Mouse (Mus musculus) testis, adult 2 months (tissue): ENCODE results near the gene Eef1e1. TPM values are rescaled to one million over a fixed set of nuclear protein-coding genes. Genes with fewer than 3 reads are reported as not detected.
"Not testable (repeated sequence)": the region's sequence is repeated elsewhere in the genome, so short reads cannot be mapped to it uniquely, and the experiment has no call there.

Experiments used
- H3K27ac ChIP-seq: fragments of 200-500 bp; 2 replicates; pipeline ENCODE4 v1.5.1; 2012; ENCODE audit warnings: low read depth, low read length; ENCODE audit not compliant: control insufficient read depth, insufficient read depth
- H3K27me3 ChIP-seq: fragments of 200-500 bp; 2 replicates; pipeline ENCODE4 v1.6.1; 2012; ENCODE audit warnings: mild to moderate bottlenecking, low read length, moderate library complexity; ENCODE audit not compliant: control insufficient read depth, insufficient read depth
- H3K36me3 ChIP-seq: fragments of 200-500 bp; 2 replicates; pipeline ENCODE4 v1.6.1; 2012; ENCODE audit warnings: mild to moderate bottlenecking, low read length; ENCODE audit not compliant: control insufficient read depth, insufficient read depth
- H3K4me1 ChIP-seq: fragments of 200-500 bp; 2 replicates; pipeline ENCODE4 v1.6.1; 2012; ENCODE audit warnings: low read length; ENCODE audit not compliant: control insufficient read depth, insufficient read depth
- H3K4me3 ChIP-seq: fragments of 200-500 bp; 2 replicates; pipeline ENCODE4 v1.5.1; 2012; ENCODE audit warnings: low read depth, mild to moderate bottlenecking, low read length, moderate library complexity, mixed read lengths; ENCODE audit not compliant: control insufficient read depth
- CTCF ChIP-seq: fragments of 200-500 bp; IDR thresholded peaks from 2 replicates; pipeline ENCODE4 v1.5.1; 2012; ENCODE audit warnings: low read depth, mild to moderate bottlenecking, inconsistent platforms, low read length, moderate library complexity; ENCODE audit not compliant: control insufficient read depth, insufficient read depth, insufficient replicate concordance
- POLR2A ChIP-seq: fragments of 200-500 bp; IDR thresholded peaks from 2 replicates; pipeline ENCODE4 v1.6.1; 2012; ENCODE audit warnings: low read depth, mild to moderate bottlenecking, inconsistent platforms, low read length, moderate library complexity; ENCODE audit not compliant: control insufficient read depth
- polyA plus RNA-seq: library from polyadenylated mRNA; depleted of rRNA; stranded (reverse); fragments of >200 nt; gene quantifications from 2 replicates; pipeline ENCODE4 v1.2.3, GENCODE M21; 2012

The Eef1e1 gene
- polyA plus RNA-seq, 1 experiment, result 4.7 TPM

- Histone ChIP-seq H3K36me3 (no peaks in the 10 kb centered on the region), H3K4me3 (no peak overlapping the region), H3K27ac (no peak overlapping the region), H3K4me1 (no peaks in the 10 kb centered on the region), H3K27me3 (no peaks in the 10 kb centered on the region)
- TF ChIP-seq CTCF (no peak), POLR2A (no peak)
These were observed 34.5 kb downstream of the Eef1e1 start for GRCm38 (mm10) chr13:38624292-38624902.

GRCm38 (mm10) chr13:38623296-38623695 lies 35.6 kb downstream of the Eef1e1 start:
- TF ChIP-seq POLR2A, result no peak
- no peak for TF ChIP-seq CTCF

GRCm38 (mm10) chr13:38618001-38618630 lies 40.7 kb downstream of the Eef1e1 start:
- not testable (repeated sequence) for H3K4me1 ChIP-seq, H3K36me3 ChIP-seq, H3K27me3 ChIP-seq, H3K4me3 ChIP-seq, H3K27ac ChIP-seq

More at GRCm38 (mm10) chr13:38623296-38623695, 35.6 kb downstream of the Eef1e1 start:
- Histone ChIP-seq H3K36me3 (no peaks in the 10 kb centered on the region; the same call in 1 of the 2 replicates), H3K27ac (no peak overlapping the region), H3K4me3 (no peak overlapping the region), H3K27me3 (no peaks in the 10 kb centered on the region), H3K4me1 (no peaks in the 10 kb centered on the region)

GRCm38 (mm10) chr13:38616887-38617286 lies 42.0 kb downstream of the Eef1e1 start:
- no peaks in the 10 kb centered on the region; the same call in 1 of the 2 replicates for H3K36me3 ChIP-seq

GRCm38 (mm10) chr13:38615656-38616055 lies 43.2 kb downstream of the Eef1e1 start:
- TF ChIP-seq CTCF (no peak), POLR2A (no peak)
- no peak overlapping the region for H3K4me3 ChIP-seq
- no peaks in the 10 kb centered on the region for H3K27me3 ChIP-seq
- no peak overlapping the region for H3K27ac ChIP-seq
- H3K4me1 ChIP-seq, result no peaks in the 10 kb centered on the region; the same call in 1 of the 2 replicates
- no peaks in the 10 kb centered on the region; the same call in 1 of the 2 replicates for H3K36me3 ChIP-seq

More at GRCm38 (mm10) chr13:38616887-38617286, 42.0 kb downstream of the Eef1e1 start:
- Histone ChIP-seq H3K27me3 (no peaks in the 10 kb centered on the region), H3K27ac (no peak overlapping the region), H3K4me3 (no peak overlapping the region), H3K4me1 (no peaks in the 10 kb centered on the region; the same call in 1 of the 2 replicates)
- no peak for TF ChIP-seq POLR2A
- TF ChIP-seq CTCF, result no peak

- H3K36me3 ChIP-seq, result no peaks in the 10 kb centered on the region; the same call in 1 of the 2 replicates
- H3K4me1 ChIP-seq, result no peaks in the 10 kb centered on the region; the same call in 1 of the 2 replicates
- no peak for TF ChIP-seq POLR2A
- no peak for TF ChIP-seq CTCF
- H3K27ac ChIP-seq, result no peak overlapping the region
- H3K27me3 ChIP-seq, result no peaks in the 10 kb centered on the region
- no peak overlapping the region for H3K4me3 ChIP-seq
These were observed 44.6 kb downstream of the Eef1e1 start for GRCm38 (mm10) chr13:38614298-38614697.

- H3K4me1 ChIP-seq, result no peaks in the 10 kb centered on the region; the same call in 1 of the 2 replicates
- H3K27me3 ChIP-seq, result no peaks in the 10 kb centered on the region
- H3K27ac ChIP-seq, result no peak overlapping the region
- H3K4me3 ChIP-seq, result no peak overlapping the region
- no peaks in the 10 kb centered on the region for H3K36me3 ChIP-seq
- no peak for TF ChIP-seq CTCF
- TF ChIP-seq POLR2A, result no peak
These were observed 45.3 kb downstream of the Eef1e1 start for GRCm38 (mm10) chr13:38613583-38613982.

- no peaks in the 10 kb centered on the region for H3K36me3 ChIP-seq
- H3K27ac ChIP-seq, result no peak overlapping the region
- H3K27me3 ChIP-seq, result no peaks in the 10 kb centered on the region
- no peak for TF ChIP-seq POLR2A
- no peak for TF ChIP-seq CTCF
- H3K4me1 ChIP-seq, result no peaks in the 10 kb centered on the region; the same call in 1 of the 2 replicates
- no peak overlapping the region for H3K4me3 ChIP-seq
These were observed 46.2 kb downstream of the Eef1e1 start for GRCm38 (mm10) chr13:38612608-38613007.
